Mouse (Mus musculus) neural tube, embryonic 13.5 days (tissue): ENCODE data around the gene Plaa. TPM values are rescaled to one million over a fixed set of nuclear protein-coding genes. Genes with fewer than 3 reads are reported as not detected.

Experiments used
- ATAC-seq: fragments of 200-750 bp; cut with Nextera tagmentation; 2 replicates; pipeline ENCODE4 v1.8.0; 2017; ENCODE audit warnings: low read depth, mild to moderate bottlenecking, moderate TSS enrichment, moderate library complexity
- H3K27ac ChIP-seq: fragments of 300-500 bp; sonication (generic); replicated peaks from 2 replicates; pipeline ENCODE4 v1.5.1; 2015; ENCODE audit warnings: moderate library complexity, mild to moderate bottlenecking, inconsistent platforms
- H3K27me3 ChIP-seq: fragments of 300-500 bp; sonication (generic); 2 replicates; pipeline ENCODE4 v1.6.1; 2015; ENCODE audit warnings: mild to moderate bottlenecking, inconsistent platforms
- H3K36me3 ChIP-seq: fragments of 300-500 bp; sonication (generic); 2 replicates; pipeline ENCODE4 v1.6.1; 2015; ENCODE audit warnings: mild to moderate bottlenecking, inconsistent platforms
- H3K4me1 ChIP-seq: fragments of 300-500 bp; sonication (generic); replicated peaks from 2 replicates; pipeline ENCODE4 v1.6.1; 2015; ENCODE audit warnings: inconsistent platforms
- H3K4me2 ChIP-seq: fragments of 300-500 bp; sonication (generic); 2 replicates; pipeline ENCODE4 v1.6.1; 2015; ENCODE audit warnings: inconsistent platforms, mild to moderate bottlenecking, moderate library complexity
- H3K4me3 ChIP-seq: fragments of 300-500 bp; sonication (generic); 2 replicates; pipeline ENCODE4 v1.5.1; 2015; ENCODE audit warnings: mild to moderate bottlenecking, inconsistent platforms
- H3K9ac ChIP-seq: fragments of 300-500 bp; sonication (generic); 2 replicates; pipeline ENCODE4 v1.6.1; 2015; ENCODE audit warnings: moderate library complexity, mild to moderate bottlenecking, inconsistent platforms
- H3K9me3 ChIP-seq: fragments of 300-500 bp; sonication (generic); 2 replicates; pipeline ENCODE4 v1.6.1; 2016; ENCODE audit warnings: inconsistent platforms
- WGBS: fragments of 180-500 bp; shearing (Covaris S2); methylation state at CpG from one replicate; pipeline ENCODE4 v1.1.7; 2015; 5-methylcytosine and 5-hydroxymethylcytosine counted together
- polyA plus RNA-seq: library from polyadenylated mRNA; unstranded; fragments of >200 nt; fragmentation: Nextera tagmentation; extraction: Ambion mirVana; gene quantifications from 2 replicates; pipeline ENCODE4 v1.2.1, GENCODE M21; 2015

Gene Plaa
- polyA plus RNA-seq, 1 experiment from 2014 or later, result 76.9 TPM

DNA sequence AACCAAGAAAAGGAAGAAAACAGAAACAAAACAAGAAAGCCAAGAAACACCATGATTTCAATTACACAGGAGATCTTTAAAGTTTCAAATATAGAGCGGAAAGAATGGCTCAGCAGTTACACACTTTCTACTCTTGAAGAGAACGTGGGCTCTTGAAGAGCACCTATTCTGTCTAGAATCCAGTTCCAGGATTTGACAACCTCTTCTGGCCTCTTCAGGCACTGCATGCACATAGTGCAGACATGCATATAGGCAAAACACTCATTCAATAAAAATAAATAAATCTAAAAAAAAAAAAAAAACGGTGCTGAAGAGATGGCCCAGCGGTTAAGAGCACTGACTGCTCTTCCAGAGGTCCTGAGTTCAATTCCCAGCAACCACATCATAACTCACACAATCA lies 60.0 kb downstream of the Plaa start:
- Histone ChIP-seq H3K27me3 (no peaks in the 10 kb centered on the region), H3K9me3 (no peaks in the 10 kb centered on the region), H3K9ac (no peak overlapping the region), H3K27ac (no peak overlapping the region), H3K4me2 (no peak overlapping the region), H3K4me1 (no peaks in the 10 kb centered on the region), H3K4me3 (no peak overlapping the region), H3K36me3 (peaks cover 52% of the 10 kb centered on the region)
- no peak for ATAC-seq
- WGBS, result 95% methylated on average over 4 of the region's 4 CpGs

DNA sequence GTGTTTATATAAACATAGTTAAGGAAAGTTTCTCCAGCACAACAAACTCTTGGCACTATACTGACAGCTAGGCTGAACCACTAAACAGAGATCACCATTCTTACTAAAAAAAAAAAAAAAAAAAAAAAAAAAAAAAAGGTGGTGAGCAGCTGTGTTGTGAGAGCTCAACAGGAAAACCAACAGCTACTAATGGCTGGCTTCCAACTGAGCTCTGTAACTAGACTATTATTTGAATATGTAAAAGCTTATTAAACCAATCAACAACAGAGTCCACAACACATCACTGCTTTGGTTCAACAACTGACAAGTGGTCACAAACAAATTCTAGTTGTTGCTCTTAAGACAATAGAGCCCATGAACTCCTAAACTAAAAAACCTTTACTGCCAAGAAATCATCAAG lies 69.8 kb downstream of the Plaa start:
- no peak for ATAC-seq
- Histone ChIP-seq H3K9me3 (no peaks in the 10 kb centered on the region), H3K27ac (no peak overlapping the region), H3K9ac (no peak overlapping the region), H3K27me3 (no peaks in the 10 kb centered on the region), H3K4me3 (no peak overlapping the region), H3K36me3 (peaks cover 13% of the 10 kb centered on the region; the same call in 1 of the 2 replicates), H3K4me1 (no peaks in the 10 kb centered on the region), H3K4me2 (no peak overlapping the region)

DNA sequence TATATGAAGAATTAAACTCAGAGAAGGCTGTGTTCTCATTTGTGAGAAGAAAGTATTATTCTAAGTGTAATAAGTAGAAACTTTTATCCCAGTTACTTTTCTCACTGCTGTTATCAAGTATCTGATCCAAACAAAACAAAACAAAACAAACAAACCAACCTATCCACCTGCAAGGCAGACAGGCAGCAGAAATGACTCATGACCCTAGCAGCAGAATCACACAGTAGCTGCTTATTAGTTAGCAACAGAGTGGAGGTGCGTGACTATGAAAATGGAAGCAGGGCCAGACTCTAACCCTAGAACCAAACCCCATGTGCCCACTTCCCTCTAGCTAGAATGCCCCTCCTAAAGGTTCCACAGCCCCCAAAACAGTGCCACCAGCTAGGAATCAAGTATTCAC lies 73.6 kb downstream of the Plaa start:
- Histone ChIP-seq H3K36me3 (0 out of 2 replicates have a peak, but pooled peaks cover 4% of the 10 kb centered on the region), H3K4me1 (no peaks in the 10 kb centered on the region), H3K27ac (no peak overlapping the region), H3K4me3 (no peak overlapping the region), H3K9ac (no peak overlapping the region), H3K9me3 (no peaks in the 10 kb centered on the region), H3K27me3 (no peaks in the 10 kb centered on the region), H3K4me2 (no peak overlapping the region)
- 88% methylated on average over 1 of the region's 1 CpGs for WGBS
- ATAC-seq, result no peak

DNA sequence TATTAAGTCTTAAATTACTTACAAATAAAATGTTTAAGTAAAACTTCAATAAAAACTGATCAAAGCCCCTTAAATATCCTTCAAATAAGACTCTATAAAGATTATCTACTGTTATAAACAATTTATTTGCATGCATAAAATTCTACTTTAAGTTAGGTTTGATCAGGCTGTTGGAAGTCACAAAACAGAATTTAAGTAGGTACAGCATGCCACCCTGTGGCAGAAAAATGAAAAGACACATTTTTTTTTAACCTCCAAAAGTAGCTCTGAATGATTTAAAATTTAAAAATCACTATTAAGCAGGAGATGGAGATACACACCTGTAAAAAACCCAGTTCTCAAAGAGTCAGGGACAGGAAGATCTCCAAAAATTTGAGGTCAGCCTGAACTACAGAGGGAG lies 79.7 kb downstream of the Plaa start:
- Histone ChIP-seq H3K36me3 (no peaks in the 10 kb centered on the region), H3K4me2 (no peak overlapping the region), H3K27ac (no peak overlapping the region), H3K9me3 (no peaks in the 10 kb centered on the region), H3K27me3 (no peaks in the 10 kb centered on the region), H3K4me1 (no peaks in the 10 kb centered on the region), H3K4me3 (no peak overlapping the region), H3K9ac (no peak overlapping the region)
- ATAC-seq, result no peak

DNA sequence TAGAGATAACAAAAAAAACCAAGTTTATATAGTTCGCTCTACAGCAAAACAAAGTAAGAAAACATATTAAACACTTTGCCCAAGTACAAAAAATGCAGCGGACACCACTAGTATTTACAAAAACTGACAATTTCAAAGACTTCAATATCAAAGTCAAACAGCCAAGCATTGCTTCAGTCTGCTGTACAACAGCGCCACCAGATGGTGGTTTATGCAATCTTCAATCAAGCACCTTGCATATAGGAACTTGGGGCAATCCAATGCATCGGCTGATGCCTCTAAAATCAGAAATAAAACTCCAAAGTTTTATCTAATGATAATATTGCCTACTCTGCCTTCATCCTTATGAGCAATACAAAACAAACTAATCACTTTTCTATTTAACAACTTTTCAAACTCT lies 85.4 kb downstream of the Plaa start:
- 63% methylated on average over 4 of the region's 4 CpGs for WGBS
- H3K27ac ChIP-seq, result no peak overlapping the region
- H3K36me3 ChIP-seq, result 0 out of 2 replicates have a peak, but pooled peaks cover 2% of the 10 kb centered on the region
- H3K27me3 ChIP-seq, result no peaks in the 10 kb centered on the region
- H3K9me3 ChIP-seq, result no peaks in the 10 kb centered on the region
- no peak overlapping the region for H3K9ac ChIP-seq
- no peak for ATAC-seq
- H3K4me1 ChIP-seq, result no peaks in the 10 kb centered on the region
- H3K4me2 ChIP-seq, result no peak overlapping the region
- no peak overlapping the region for H3K4me3 ChIP-seq

Other genes starting within 250 kb of the Plaa start
- gene Gm10306, start 46.7 kb downstream of the Plaa start, polyA plus RNA-seq, result 0.49 TPM in 1 of 2 replicates, not detected in the other
- gene Caap1, start 46.4 kb downstream of the Plaa start, polyA plus RNA-seq, result 21.6 and 26.0 TPM in 2 replicates
- 30.6 and 34.5 TPM in 2 replicates for gene Ift74, start 11.2 kb upstream of the Plaa start, polyA plus RNA-seq
- gene Lrrc19, start 46.9 kb upstream of the Plaa start, polyA plus RNA-seq, result 0.44 and 0.59 TPM in 2 replicates
- 9.0 and 9.7 TPM in 2 replicates for gene Tek, start 136.0 kb upstream of the Plaa start, polyA plus RNA-seq